Mouse (Mus musculus): ENCODE results near the gene BC028528. TPM values are rescaled to one million over a fixed set of nuclear protein-coding genes. Genes with fewer than 3 reads are reported as not detected.

BC028528 gene
- polyA plus RNA-seq, 1 experiment, result 1.5 TPM

DNA sequence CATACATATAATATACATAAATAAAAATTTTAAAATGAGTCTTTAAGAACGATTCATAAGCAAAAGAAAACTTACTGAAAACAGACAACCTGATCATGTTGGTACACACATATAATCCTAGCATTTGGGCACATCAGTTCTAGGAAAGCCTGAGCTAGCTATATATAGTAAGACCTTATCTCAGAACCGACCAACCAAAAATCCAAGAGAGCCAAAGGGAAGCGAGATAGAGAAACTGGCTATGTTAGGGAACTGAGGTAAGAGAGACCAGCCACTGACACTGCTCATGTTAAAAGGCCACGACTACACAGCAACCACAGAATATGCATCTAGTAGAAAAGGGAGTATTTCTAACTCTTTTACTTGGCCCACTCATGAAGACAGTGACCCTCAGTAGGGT is 41.2 kb downstream of the BC028528 start:
- 75% methylated on average over 4 of the region's 4 CpGs for WGBS
- H3K4me1 ChIP-seq (ENCODE audit: control insufficient read depth, insufficient read depth, insufficient read length, low read length), result no peaks in the 10 kb centered on the region
- H3K27me3 ChIP-seq (ENCODE audit: control insufficient read depth, insufficient read depth, low read length), result no peaks in the 10 kb centered on the region
- peaks cover 60% of the 10 kb centered on the region for H3K36me3 ChIP-seq (ENCODE audit: control insufficient read depth, insufficient read depth, low read length)
- TF ChIP-seq POLR2A (IDR thresholded peaks at IDR 0.05; ENCODE audit: low read depth, low read length) (no peak), CTCF (IDR thresholded peaks at IDR 0.05; ENCODE audit: extremely low read depth, insufficient read length, insufficient replicate concordance, low read depth, low read length) (no peak)
- no peak overlapping the region for H3K27ac ChIP-seq (ENCODE audit: insufficient read depth, low read depth, low read length)
- H3K4me3 ChIP-seq (ENCODE audit: low read depth, low read length), result no peak overlapping the region

DNA sequence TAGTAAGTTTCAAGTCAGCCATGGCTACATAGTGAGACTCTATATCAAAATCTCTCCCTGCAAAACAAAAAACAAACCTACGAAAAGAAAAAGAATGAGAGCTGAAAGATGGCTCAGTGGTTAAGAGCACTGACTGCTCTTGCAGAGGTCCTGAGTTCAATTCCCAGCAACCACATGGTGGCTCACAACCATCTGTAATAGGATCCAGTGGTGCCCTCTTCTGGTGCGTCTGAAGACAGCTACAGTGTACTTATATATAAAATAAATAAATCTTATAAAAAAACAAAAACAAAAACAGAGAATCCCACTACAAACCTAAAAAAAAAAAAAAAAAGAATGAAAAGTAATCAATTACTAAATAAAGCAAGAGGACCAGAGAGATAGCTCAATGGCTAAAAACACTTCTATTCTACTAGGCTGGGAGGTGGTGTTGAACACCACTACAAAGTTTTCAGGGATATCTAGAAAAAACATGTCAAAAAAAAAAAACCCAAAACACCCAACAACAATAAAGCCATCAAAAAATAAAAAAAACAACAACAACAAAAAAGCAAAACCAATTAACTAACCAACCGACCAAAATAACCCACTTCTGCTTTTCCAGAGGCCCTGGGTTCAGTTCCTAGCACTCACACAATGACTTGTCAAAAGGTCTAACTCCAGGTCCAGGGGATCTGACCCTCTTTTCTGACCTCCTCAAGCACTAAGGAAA is 49.1 kb downstream of the BC028528 start:
- TF ChIP-seq POLR2A (IDR thresholded peaks at IDR 0.05; ENCODE audit: low read depth, low read length) (no peak), CTCF (IDR thresholded peaks at IDR 0.05; ENCODE audit: extremely low read depth, insufficient read length, insufficient replicate concordance, low read depth, low read length) (no peak)
- no peak overlapping the region for H3K4me3 ChIP-seq (ENCODE audit: low read depth, low read length)
- H3K4me1 ChIP-seq (ENCODE audit: control insufficient read depth, insufficient read depth, insufficient read length, low read length), result no peaks in the 10 kb centered on the region; the same call in 1 of the 2 replicates
- WGBS, result 74% methylated on average over 3 of the region's 3 CpGs
- H3K27me3 ChIP-seq (ENCODE audit: control insufficient read depth, insufficient read depth, low read length), result no peaks in the 10 kb centered on the region
- H3K27ac ChIP-seq (ENCODE audit: insufficient read depth, low read depth, low read length), result no peak overlapping the region
- peaks cover 63% of the 10 kb centered on the region for H3K36me3 ChIP-seq (ENCODE audit: control insufficient read depth, insufficient read depth, low read length)

- 76% methylated on average over 2 of the region's 2 CpGs for WGBS
- H3K4me3 ChIP-seq (ENCODE audit: low read depth, low read length), result no peak overlapping the region
Observed at GRCm38 (mm10) chr3:95839250-95839649, 52.6 kb downstream of the BC028528 start.

More at GRCm38 (mm10) chr3:95839250-95839649, 52.6 kb downstream of the BC028528 start:
- TF ChIP-seq CTCF (IDR thresholded peaks at IDR 0.05; ENCODE audit: extremely low read depth, insufficient read length, insufficient replicate concordance, low read depth, low read length), result no peak
- no peak for TF ChIP-seq POLR2A (IDR thresholded peaks at IDR 0.05; ENCODE audit: low read depth, low read length)
- Histone ChIP-seq H3K36me3 (ENCODE audit: control insufficient read depth, insufficient read depth, low read length) (peaks cover 60% of the 10 kb centered on the region), H3K27me3 (ENCODE audit: control insufficient read depth, insufficient read depth, low read length) (no peaks in the 10 kb centered on the region), H3K27ac (ENCODE audit: insufficient read depth, low read depth, low read length) (no peak overlapping the region), H3K4me1 (ENCODE audit: control insufficient read depth, insufficient read depth, insufficient read length, low read length) (no peaks in the 10 kb centered on the region; the same call in 1 of the 2 replicates)

Other genes with a start within 250 kb of the BC028528 start
- gene Mcl1, start 233.2 kb downstream of the BC028528 start, polyA plus RNA-seq (2012; rRNA removed), result 119 and 327 TPM in 2 replicates
- gene Adamtsl4, start 204.1 kb downstream of the BC028528 start, polyA plus RNA-seq (2012; rRNA removed), result 6.4 and 8.2 TPM in 2 replicates
- 157 and 174 TPM in 2 replicates for gene Ecm1, start 152.4 kb downstream of the BC028528 start, polyA plus RNA-seq (2012; rRNA removed)
- 10.9 and 21.3 TPM in 2 replicates for gene Tars2, start 131.8 kb downstream of the BC028528 start, polyA plus RNA-seq (2012; rRNA removed)
- gene Rprd2, start 73.1 kb downstream of the BC028528 start, polyA plus RNA-seq (2012; rRNA removed), result 5.2 and 8.8 TPM in 2 replicates
- 1.7 and 4.5 TPM in 2 replicates for gene Prpf3, start 36.1 kb downstream of the BC028528 start, polyA plus RNA-seq (2012; rRNA removed)
- 39.5 and 51.8 TPM in 2 replicates for gene Mrps21, start 20.5 kb downstream of the BC028528 start, polyA plus RNA-seq (2012; rRNA removed)
- 0.72 and 0.74 TPM in 2 replicates for gene Ciart, start 9.8 kb downstream of the BC028528 start, polyA plus RNA-seq (2012; rRNA removed)
- 126 and 211 TPM in 2 replicates for gene Aph1a, start 2.0 kb upstream of the BC028528 start, polyA plus RNA-seq (2012; rRNA removed)
- 0.75 and 0.81 TPM in 2 replicates for gene Car14, start 12.7 kb upstream of the BC028528 start, polyA plus RNA-seq (2012; rRNA removed)
- 4.7 and 8.7 TPM in 2 replicates for gene Anp32e, start 37.2 kb upstream of the BC028528 start, polyA plus RNA-seq (2012; rRNA removed)
- 10.8 and 31.3 TPM in 2 replicates for gene Plekho1, start 104.0 kb upstream of the BC028528 start, polyA plus RNA-seq (2012; rRNA removed)
- gene Vps45, start 166.5 kb upstream of the BC028528 start, polyA plus RNA-seq (2012; rRNA removed), result 0.99 and 2.5 TPM in 2 replicates
- gene Otud7b, start 212.5 kb upstream of the BC028528 start, polyA plus RNA-seq (2012; rRNA removed), result 13.7 and 23.6 TPM in 2 replicates